Mouse (Mus musculus) adrenal gland, postnatal 4 days (tissue): Measurements from ENCODE around the gene P4ha2. TPM values are rescaled to one million over a fixed set of nuclear protein-coding genes. Genes with fewer than 3 reads are reported as not detected.

Source experiments
- total RNA-seq, 2 experiments: library from RNA; stranded (reverse); gene quantifications; 2 replicates each; pipeline ENCODE4 v1.2.3; 2021

Gene P4ha2
- total RNA-seq, 2 experiments from 2014 or later: 20.8 to 21.9 TPM

Other genes starting within 250 kb of the P4ha2 start
- 10 to 100 TPM in 1 of 2 experiments, 1 to 10 TPM in 1; 7.9 to 10.6 TPM for gene Gm12216, start 240.8 kb upstream of the P4ha2 start, total RNA-seq
- 10 to 100 TPM; 22.0 to 31.1 TPM for gene Slc22a5, start 208.4 kb upstream of the P4ha2 start, total RNA-seq
- 1 to 10 TPM; 7.8 to 9.8 TPM for gene Slc22a21, start 119.8 kb upstream of the P4ha2 start, total RNA-seq
- gene Slc22a4, start 72.0 kb upstream of the P4ha2 start, total RNA-seq: 1 to 10 TPM; 4.6 to 5.0 TPM
- 10 to 100 TPM; 34.7 to 38.8 TPM for gene Pdlim4, start 31.1 kb upstream of the P4ha2 start, total RNA-seq
- gene Csf2, start 149.6 kb downstream of the P4ha2 start, total RNA-seq: not detected
- gene Il3, start 167.2 kb downstream of the P4ha2 start, total RNA-seq: not detected
- 1 to 10 TPM; 3.6 to 7.2 TPM for gene Acsl6, start 203.7 kb downstream of the P4ha2 start, total RNA-seq